Mouse (Mus musculus) kidney, postnatal 10 days (tissue): ENCODE results near the gene Grik2.
"Not testable (repeated sequence)": the region's sequence is repeated elsewhere in the genome, so short reads cannot be mapped to it uniquely, and the experiment has no call there.

Experiments
- DNase-seq: peaks from one replicate; pipeline ENCODE4 v3.0.0; 2021; ENCODE audit warnings: mixed read lengths

Gene Grik2

DNA sequence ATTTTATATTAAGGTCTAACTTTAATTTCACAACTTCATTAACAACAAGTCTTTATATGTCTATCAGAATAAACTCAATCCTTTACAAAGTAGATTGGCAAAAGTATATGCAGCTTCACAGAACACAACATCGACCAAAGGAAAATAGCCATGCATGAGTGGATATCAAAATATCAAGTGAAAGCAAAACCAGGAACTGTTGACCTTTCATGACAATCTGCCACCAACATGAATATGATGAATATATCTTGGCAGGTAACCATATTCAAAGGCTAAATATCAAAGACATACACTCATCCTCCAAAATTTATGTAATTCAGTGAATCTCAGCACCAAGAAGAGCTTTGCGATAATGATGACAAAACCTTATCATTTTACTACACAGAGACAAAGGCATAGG is 141.4 kb downstream of the Grik2 start:
- DNase-seq: no peak

DNA sequence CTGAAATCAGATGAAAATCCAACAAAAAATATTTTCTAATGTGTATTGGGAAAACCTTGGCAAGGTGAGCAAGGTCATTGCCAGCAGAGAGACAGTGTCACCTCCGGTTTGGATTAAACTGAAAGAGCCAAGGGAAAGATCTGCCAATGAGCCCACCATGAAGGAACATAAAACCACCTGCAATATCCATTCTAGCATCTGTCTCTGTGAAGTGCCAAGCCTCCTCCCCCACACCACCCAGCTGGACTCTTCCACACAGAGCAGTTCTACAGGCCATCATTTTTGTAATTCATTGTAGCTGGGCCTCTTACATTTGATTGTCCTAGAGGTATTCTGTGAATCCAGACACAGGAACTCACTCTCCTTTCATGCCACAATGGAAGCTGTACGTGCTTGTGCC is 148.7 kb downstream of the Grik2 start:
- DNase-seq: no peak

GRCm38 (mm10) chr10:49623951-49624350 is 164.6 kb downstream of the Grik2 start:
- DNase-seq: no peak

GRCm38 (mm10) chr10:49597652-49598051 is 190.9 kb downstream of the Grik2 start:
- DNase-seq: no peak

GRCm38 (mm10) chr10:49573514-49573913 is 215.1 kb downstream of the Grik2 start:
- no peak for DNase-seq

DNA sequence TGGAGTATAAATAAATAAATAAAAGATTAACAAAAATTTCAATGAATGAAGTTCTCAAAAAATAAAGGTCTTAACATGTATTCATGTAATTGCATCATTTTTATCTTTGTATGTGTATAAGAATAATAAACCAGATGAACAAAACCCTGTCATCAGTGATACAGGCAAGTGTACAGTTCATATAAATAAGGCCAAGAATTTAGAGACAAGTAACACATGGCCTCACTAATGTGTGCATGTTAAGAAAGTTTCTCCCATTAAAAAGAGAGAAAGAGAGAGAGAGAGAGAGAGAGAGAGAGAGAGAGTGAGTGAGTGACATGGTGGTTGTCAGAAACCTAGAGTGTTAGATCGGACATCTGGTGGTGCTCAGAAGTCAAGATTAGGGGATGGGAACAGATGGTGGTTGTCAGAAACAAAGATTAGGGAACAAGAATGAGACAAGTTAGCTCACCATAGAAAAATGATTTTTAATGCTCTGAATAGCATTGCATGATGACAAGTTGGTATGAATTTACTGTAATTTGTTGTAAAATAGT is 228.6 kb downstream of the Grik2 start:
- no peak for DNase-seq

- DNase-seq: no peak
Measured at GRCm38 (mm10) chr10:49542249-49542648, 246.3 kb downstream of the Grik2 start.

- no peak for DNase-seq
Measured at GRCm38 (mm10) chr10:49519752-49520151, 268.8 kb downstream of the Grik2 start.

DNA sequence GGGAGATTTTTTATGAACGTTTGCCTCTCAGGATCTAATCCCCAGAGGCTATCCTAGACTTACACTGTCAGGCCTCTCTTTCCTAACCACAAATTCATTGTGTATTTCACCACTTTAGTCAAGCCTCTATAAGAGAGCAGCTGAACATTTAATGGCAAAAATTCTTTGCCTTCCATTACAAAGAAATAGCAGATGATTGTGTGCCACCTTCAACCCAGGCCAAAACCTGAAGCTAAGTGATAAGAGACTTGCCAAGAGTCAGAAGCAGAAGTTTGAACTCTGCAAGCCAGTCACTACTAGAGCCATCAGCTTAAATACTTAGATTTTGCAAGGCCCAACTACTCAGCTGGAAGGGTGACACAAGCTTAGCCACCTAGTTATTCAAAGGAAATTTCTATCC is 287.9 kb downstream of the Grik2 start:
- DNase-seq: no peak

DNA sequence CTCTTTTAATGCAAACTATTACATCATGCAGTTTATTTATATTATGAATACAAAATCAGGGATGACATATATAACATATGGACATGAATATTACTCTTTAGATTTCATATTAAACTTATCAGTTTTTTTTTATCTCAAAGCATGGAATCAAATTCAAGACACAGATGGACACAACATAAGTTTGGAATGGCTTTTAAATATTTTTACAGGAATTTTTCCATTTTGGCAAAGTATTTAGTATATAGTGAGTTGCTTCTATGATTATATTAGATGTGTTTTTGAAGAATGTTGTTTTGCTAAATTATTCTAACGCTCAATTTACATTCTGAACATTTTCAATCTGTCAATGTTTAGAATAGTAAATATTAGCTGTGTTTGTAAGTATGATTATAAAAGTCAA is 291.3 kb downstream of the Grik2 start:
- no peak for DNase-seq

GRCm38 (mm10) chr10:49481439-49481838 is 307.1 kb downstream of the Grik2 start:
- DNase-seq: peak; percentile 5

DNA sequence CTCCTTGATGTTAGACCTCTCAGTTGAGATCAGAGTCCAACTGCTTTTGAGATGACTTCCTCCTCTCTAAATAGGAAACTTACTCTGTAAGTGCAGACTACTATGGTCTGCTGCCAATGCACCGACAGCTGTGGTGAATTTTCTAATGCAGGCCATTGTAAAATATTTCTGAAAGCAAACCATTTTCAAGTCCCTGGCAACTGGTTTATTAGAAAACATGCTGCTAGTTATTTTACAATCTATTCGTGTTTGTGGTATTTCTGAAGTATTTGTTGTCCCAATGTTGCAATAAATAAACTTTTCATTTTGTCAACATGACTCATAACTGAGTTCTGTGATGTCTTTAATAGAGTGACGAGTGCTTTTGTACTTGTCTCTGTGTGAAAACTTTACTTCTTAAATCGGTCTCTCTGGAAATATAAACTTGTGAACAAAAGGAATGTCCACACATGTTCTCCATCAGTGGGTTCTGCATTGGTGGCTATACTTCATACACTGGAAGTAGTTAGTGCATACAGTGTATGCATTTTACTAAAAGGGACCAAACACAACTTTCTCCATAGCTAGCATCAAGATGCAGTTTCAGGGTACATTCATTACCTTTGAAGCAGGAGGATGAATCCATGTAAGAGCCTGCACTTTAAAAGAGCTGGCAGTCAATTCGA is 308.3 kb downstream of the Grik2 start:
- no peak for DNase-seq

GRCm38 (mm10) chr10:49473613-49474012 is 315.0 kb downstream of the Grik2 start:
- DNase-seq: no peak

- no peak for DNase-seq
Measured at GRCm38 (mm10) chr10:49456791-49457190, 331.8 kb downstream of the Grik2 start.

DNA sequence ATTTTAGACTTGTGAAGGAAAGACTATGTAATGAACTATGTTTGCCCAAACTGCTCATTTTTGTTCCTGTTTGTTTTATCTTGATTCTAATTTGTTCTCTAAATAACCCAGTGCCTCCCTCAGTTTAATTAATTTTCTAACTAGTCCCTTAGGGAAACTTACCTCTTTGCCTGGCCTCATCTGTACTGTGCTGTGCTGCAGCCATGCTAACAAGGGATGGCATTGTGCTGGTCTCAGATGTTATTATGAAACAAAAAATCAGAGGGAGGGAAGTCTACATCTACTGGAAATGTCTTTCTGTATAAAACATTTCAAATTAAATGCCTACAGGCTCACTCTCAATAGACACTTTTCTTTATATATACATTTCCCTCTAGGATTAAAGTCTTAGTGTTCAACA is 335.0 kb downstream of the Grik2 start:
- no peak for DNase-seq

DNA sequence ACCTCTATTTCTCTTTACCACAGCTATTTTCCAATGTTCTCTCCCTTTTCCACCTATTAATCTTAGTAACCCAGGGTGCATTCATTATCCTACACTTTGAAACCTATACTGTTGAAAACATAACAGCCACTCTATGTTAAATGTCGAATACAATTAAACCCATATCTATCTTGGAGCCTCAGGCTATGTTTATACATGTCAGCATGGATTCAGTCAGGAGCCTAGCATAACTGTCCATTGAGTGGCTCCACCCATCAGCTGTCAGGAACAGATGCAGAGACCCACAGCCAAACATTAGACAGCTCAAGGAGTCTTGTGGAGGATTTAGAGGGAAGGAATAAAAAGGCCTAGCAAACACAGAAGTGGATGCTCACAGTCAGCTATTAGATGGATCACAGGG is 347.2 kb downstream of the Grik2 start:
- no peak for DNase-seq

DNA sequence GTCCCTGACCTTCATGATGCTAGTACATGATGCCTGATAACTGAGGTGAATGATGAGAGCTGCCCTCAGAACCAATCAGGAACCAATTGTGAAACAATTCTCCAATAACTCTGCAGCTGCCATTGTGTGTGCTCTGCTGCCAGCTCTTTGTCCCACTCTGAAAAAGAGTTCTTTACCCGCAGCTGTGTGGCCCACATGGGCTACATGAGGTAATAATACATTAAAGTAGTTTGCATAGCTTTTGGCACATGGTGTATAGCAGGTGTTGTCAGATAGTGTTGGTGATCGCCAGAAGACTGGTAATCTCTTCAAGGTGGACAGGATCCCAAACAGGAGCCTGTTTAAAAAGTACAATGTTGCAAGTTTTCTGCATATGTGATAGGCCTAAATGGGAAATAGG is 351.5 kb downstream of the Grik2 start:
- DNase-seq: no peak

DNA sequence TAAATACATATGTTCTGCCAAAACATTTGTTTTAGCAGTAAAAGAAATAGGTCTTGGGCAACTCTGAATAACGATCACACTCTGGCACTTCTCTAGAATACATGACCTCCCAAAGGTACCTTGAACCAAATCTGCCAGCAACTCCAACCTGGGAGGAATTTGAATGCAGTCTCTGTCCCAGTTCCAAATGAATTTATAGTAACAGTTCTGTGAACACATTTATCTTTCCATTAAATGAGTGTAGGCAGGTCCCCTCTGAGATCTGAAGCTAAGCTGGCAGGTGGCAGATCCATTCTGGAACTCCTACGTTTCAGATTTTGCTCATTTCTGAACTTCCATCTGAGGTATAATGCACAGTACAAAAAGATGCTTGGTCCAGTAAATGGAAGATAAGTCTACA is 352.3 kb downstream of the Grik2 start:
- DNase-seq: no peak

- no peak for DNase-seq
Measured at GRCm38 (mm10) chr10:49432825-49433224, 355.7 kb downstream of the Grik2 start.

GRCm38 (mm10) chr10:49417206-49417605 is 371.4 kb downstream of the Grik2 start:
- not testable (repeated sequence) for DNase-seq

DNA sequence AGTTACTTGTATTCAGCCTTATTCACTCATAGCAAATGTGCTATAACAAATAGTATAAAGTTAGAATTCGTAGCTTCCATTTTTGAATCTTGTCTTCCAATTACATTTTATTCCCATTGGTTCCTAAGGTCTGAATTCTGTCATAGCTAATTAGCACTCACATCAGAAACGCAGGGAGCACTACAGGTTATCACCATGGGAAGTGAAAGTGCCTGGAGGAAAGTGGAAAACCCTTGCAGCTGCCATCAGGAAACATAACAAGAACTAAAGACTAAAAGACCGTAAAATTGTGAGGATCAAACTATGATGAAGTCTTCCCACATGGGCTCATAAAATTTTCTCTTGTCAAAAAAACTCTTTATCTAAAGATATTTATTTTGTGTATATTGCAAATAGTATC is 405.6 kb downstream of the Grik2 start:
- DNase-seq: no peak

GRCm38 (mm10) chr10:49381852-49382251 is 406.7 kb downstream of the Grik2 start:
- no peak for DNase-seq

DNA sequence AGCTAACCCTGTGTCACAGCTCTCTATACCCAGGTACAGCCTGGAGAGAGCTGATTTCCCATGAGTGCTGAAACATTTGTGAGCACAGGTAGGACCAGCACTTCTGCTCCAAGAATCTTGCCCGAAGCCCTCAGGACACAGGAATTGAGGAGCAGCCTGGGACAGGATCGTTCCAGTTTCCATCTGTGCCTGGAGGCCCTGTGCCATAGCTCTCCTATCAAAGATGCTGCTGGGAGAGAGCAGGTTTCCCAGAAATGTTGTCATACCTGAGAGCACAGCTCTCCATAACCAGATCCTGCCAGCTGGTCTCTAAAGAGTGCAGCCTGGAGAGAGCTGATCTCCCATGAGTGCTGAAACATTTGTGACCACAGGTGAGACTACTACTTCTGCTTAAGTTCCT is 420.0 kb downstream of the Grik2 start:
- DNase-seq: no peak

DNA sequence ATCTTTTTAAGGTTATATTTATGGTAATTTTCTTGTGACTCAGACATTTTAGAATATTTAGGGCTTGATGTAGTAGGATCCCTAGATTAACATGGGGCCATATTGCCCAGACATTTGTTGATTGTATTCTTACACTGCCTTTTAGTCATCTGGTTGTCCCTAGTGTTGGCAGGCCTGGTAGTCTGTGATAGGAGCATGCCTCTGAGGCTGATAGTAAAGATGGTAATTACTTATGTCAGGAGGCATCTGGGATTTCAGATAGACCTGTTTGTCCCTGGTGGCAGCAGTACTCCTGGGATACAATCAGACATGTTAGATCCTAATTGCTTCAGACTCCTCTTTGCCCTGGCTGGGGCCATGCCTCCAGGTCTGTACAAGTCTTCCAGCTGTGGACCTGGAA is 423.3 kb downstream of the Grik2 start:
- DNase-seq: no peak

DNA sequence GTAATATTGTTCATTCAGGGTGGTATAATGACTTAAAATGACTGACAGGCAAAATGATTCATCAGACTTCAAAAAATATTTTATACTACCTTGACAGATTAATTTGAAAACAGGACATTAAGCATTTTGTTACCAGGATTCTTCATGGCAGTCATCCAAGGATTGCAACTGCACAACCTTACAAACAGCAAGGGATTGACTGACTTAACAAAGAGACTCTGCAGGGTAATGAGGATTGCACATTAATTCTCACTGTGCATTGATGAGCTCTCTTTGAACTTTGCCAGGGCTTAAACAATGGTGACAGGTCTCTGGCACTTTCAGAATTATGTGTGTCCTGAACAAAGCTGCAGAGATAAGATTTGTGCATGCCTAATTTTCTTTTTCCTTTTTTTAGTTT is 466.2 kb downstream of the Grik2 start:
- DNase-seq: no peak
